Mouse (Mus musculus) lung, adult 2 months (tissue): ENCODE data around the gene Olfr273.

Experiments used
- CTCF ChIP-seq: fragments of 200-500 bp; IDR thresholded peaks from 2 replicates; pipeline ENCODE4 v1.5.1; 2011; ENCODE audit warnings: mild to moderate bottlenecking, low read length, control low read depth; ENCODE audit not compliant: insufficient read depth
- POLR2A ChIP-seq: fragments of 200-500 bp; IDR thresholded peaks from 2 replicates; pipeline ENCODE4 v1.6.1; 2011; ENCODE audit warnings: low read depth, mild to moderate bottlenecking, control low read depth, low read length, borderline replicate concordance; ENCODE audit errors: extremely low read depth

- TF ChIP-seq CTCF (no peak), POLR2A (no peak)
Observed at GRCm38 (mm10) chr4:52849672-52850071, 9.4 kb downstream of the Olfr273 start.
